Mouse (Mus musculus): Measurements from ENCODE around the gene Snx12. TPM values are rescaled to one million over a fixed set of nuclear protein-coding genes. Genes with fewer than 3 reads are reported as not detected.
A peak's percentile ranks its signal among the peaks of the same experiment; 100 is the strongest.

Gene Snx12
- polyA plus RNA-seq, 1 experiment from 2014 or later: 42.9 TPM

GRCm38 (mm10) chrX:101222796-101223162 is 416 bp upstream of the Snx12 start:
- peak overlapping the region; percentile 39 for H3K9ac ChIP-seq (replicated peaks)

GRCm38 (mm10) chrX:101189285-101189684 is 33.1 kb downstream of the Snx12 start:
- no peaks in the 10 kb centered on the region for H3K4me1 ChIP-seq
- no peak overlapping the region for H3K9ac ChIP-seq (replicated peaks)
- H3K4me2 ChIP-seq (replicated peaks): no peak overlapping the region
- H3K36me3 ChIP-seq: no peaks in the 10 kb centered on the region
- 85% methylated on average over 3 of the region's 3 CpGs for WGBS
- ATAC-seq (replicated peaks): no peak
- no peak overlapping the region for H3K27ac ChIP-seq (replicated peaks)
- no peaks in the 10 kb centered on the region for H3K9me3 ChIP-seq
- no peak overlapping the region for H3K4me3 ChIP-seq
- no peaks in the 10 kb centered on the region for H3K27me3 ChIP-seq

More at GRCm38 (mm10) chrX:101222796-101223162, 416 bp upstream of the Snx12 start:
- no peaks in the 10 kb centered on the region for H3K27me3 ChIP-seq
- H3K4me2 ChIP-seq (replicated peaks): peak overlapping the region; percentile 44
- peak overlapping the region; percentile 77 for H3K27ac ChIP-seq (replicated peaks)
- H3K4me1 ChIP-seq: peaks cover 9% of the 10 kb centered on the region; the same call in 1 of the 2 replicates
- H3K36me3 ChIP-seq: no peaks in the 10 kb centered on the region
- WGBS: 29% methylated on average over 7 of the region's 7 CpGs
- H3K4me3 ChIP-seq: peak overlapping the region; percentile 59
- H3K9me3 ChIP-seq: no peaks in the 10 kb centered on the region
- ATAC-seq (replicated peaks): no peak

GRCm38 (mm10) chrX:101187647-101188046 is 34.7 kb downstream of the Snx12 start:
- no peak for ATAC-seq (replicated peaks)
- H3K4me2 ChIP-seq (replicated peaks): no peak overlapping the region
- no peaks in the 10 kb centered on the region for H3K36me3 ChIP-seq
- H3K9me3 ChIP-seq: no peaks in the 10 kb centered on the region
- H3K27me3 ChIP-seq: no peaks in the 10 kb centered on the region
- H3K4me3 ChIP-seq: no peak overlapping the region
- H3K9ac ChIP-seq (replicated peaks): no peak overlapping the region
- H3K4me1 ChIP-seq: no peaks in the 10 kb centered on the region
- 88% methylated on average over 1 of the region's 1 CpGs for WGBS
- H3K27ac ChIP-seq (replicated peaks): no peak overlapping the region

- Histone ChIP-seq H3K27me3 (no peaks in the 10 kb centered on the region), H3K9me3 (no peaks in the 10 kb centered on the region), H3K27ac (replicated peaks) (no peak overlapping the region), H3K4me1 (no peaks in the 10 kb centered on the region), H3K36me3 (no peaks in the 10 kb centered on the region), H3K9ac (replicated peaks) (no peak overlapping the region), H3K4me2 (replicated peaks) (no peak overlapping the region), H3K4me3 (no peak overlapping the region)
- WGBS: 95% methylated on average over 1 of the region's 1 CpGs
- ATAC-seq (replicated peaks): no peak
Measured at GRCm38 (mm10) chrX:101173388-101173787, 49.0 kb downstream of the Snx12 start.

- Histone ChIP-seq H3K9ac (replicated peaks) (no peak overlapping the region), H3K4me1 (no peaks in the 10 kb centered on the region), H3K4me3 (no peak overlapping the region), H3K27me3 (no peaks in the 10 kb centered on the region), H3K36me3 (no peaks in the 10 kb centered on the region), H3K27ac (replicated peaks) (no peak overlapping the region), H3K9me3 (no peaks in the 10 kb centered on the region), H3K4me2 (replicated peaks) (no peak overlapping the region)
- ATAC-seq (replicated peaks): no peak
- 87% methylated on average over 2 of the region's 2 CpGs for WGBS
Measured at GRCm38 (mm10) chrX:101168425-101168824, 53.9 kb downstream of the Snx12 start.

- 78% methylated on average over 2 of the region's 2 CpGs for WGBS
- H3K9me3 ChIP-seq: no peaks in the 10 kb centered on the region
- H3K27ac ChIP-seq (replicated peaks): no peak overlapping the region
- no peak overlapping the region for H3K4me3 ChIP-seq
- H3K4me1 ChIP-seq: no peaks in the 10 kb centered on the region
- H3K36me3 ChIP-seq: no peaks in the 10 kb centered on the region
- H3K27me3 ChIP-seq: no peaks in the 10 kb centered on the region
- no peak overlapping the region for H3K4me2 ChIP-seq (replicated peaks)
- ATAC-seq (replicated peaks): no peak
- no peak overlapping the region for H3K9ac ChIP-seq (replicated peaks)
Measured at GRCm38 (mm10) chrX:101163739-101164138, 58.6 kb downstream of the Snx12 start.

GRCm38 (mm10) chrX:101163278-101163677 is 59.1 kb downstream of the Snx12 start:
- Histone ChIP-seq H3K36me3 (no peaks in the 10 kb centered on the region), H3K9ac (replicated peaks) (no peak overlapping the region), H3K4me1 (no peaks in the 10 kb centered on the region), H3K9me3 (no peaks in the 10 kb centered on the region), H3K27ac (replicated peaks) (no peak overlapping the region), H3K4me2 (replicated peaks) (no peak overlapping the region), H3K27me3 (no peaks in the 10 kb centered on the region), H3K4me3 (no peak overlapping the region)
- WGBS: 85% methylated on average over 3 of the region's 3 CpGs
- ATAC-seq (replicated peaks): no peak

- ATAC-seq (replicated peaks): no peak
- Histone ChIP-seq H3K9ac (replicated peaks) (no peak overlapping the region), H3K4me2 (replicated peaks) (no peak overlapping the region), H3K27ac (replicated peaks) (no peak overlapping the region), H3K9me3 (no peaks in the 10 kb centered on the region), H3K4me1 (no peaks in the 10 kb centered on the region), H3K27me3 (no peaks in the 10 kb centered on the region), H3K36me3 (no peaks in the 10 kb centered on the region), H3K4me3 (no peak overlapping the region)
- 95% methylated on average over 3 of the region's 3 CpGs for whole genome bisulfite sequencing
Measured at GRCm38 (mm10) chrX:101162532-101162931, 59.8 kb downstream of the Snx12 start.

- Histone ChIP-seq H3K4me2 (replicated peaks) (no peak overlapping the region), H3K9ac (replicated peaks) (no peak overlapping the region), H3K27me3 (no peaks in the 10 kb centered on the region), H3K9me3 (no peaks in the 10 kb centered on the region), H3K27ac (replicated peaks) (no peak overlapping the region), H3K4me3 (no peak overlapping the region), H3K4me1 (no peaks in the 10 kb centered on the region), H3K36me3 (no peaks in the 10 kb centered on the region)
- 95% methylated on average over 2 of the region's 2 CpGs for WGBS
- ATAC-seq (replicated peaks): no peak
Measured at GRCm38 (mm10) chrX:101157488-101157887, 64.9 kb downstream of the Snx12 start.

GRCm38 (mm10) chrX:101156369-101156768 is 66.0 kb downstream of the Snx12 start:
- ATAC-seq (replicated peaks): no peak
- 29% methylated on average over 5 of the region's 5 CpGs for WGBS
- no peaks in the 10 kb centered on the region for H3K4me1 ChIP-seq

GRCm38 (mm10) chrX:101147506-101147905 is 74.9 kb downstream of the Snx12 start:
- Histone ChIP-seq H3K4me3 (no peak overlapping the region), H3K9ac (replicated peaks) (no peak overlapping the region), H3K27me3 (no peaks in the 10 kb centered on the region), H3K9me3 (no peaks in the 10 kb centered on the region), H3K4me1 (no peaks in the 10 kb centered on the region), H3K27ac (replicated peaks) (no peak overlapping the region), H3K4me2 (replicated peaks) (no peak overlapping the region), H3K36me3 (no peaks in the 10 kb centered on the region)
- 77% methylated on average over 5 of the region's 5 CpGs for WGBS
- ATAC-seq (replicated peaks): no peak

More at GRCm38 (mm10) chrX:101156369-101156768, 66.0 kb downstream of the Snx12 start:
- Histone ChIP-seq H3K9me3 (no peaks in the 10 kb centered on the region), H3K4me2 (replicated peaks) (no peak overlapping the region), H3K9ac (replicated peaks) (no peak overlapping the region), H3K27me3 (no peaks in the 10 kb centered on the region), H3K4me3 (no peak overlapping the region), H3K27ac (replicated peaks) (no peak overlapping the region), H3K36me3 (no peaks in the 10 kb centered on the region)

- Histone ChIP-seq H3K4me2 (replicated peaks) (peak overlapping the region; percentile 26; the same call in 1 of the 2 replicates), H3K4me1 (no peaks in the 10 kb centered on the region), H3K9ac (replicated peaks) (no peak overlapping the region), H3K9me3 (no peaks in the 10 kb centered on the region), H3K27ac (replicated peaks) (peak overlapping the region; percentile 35; the same call in 1 of the 2 replicates), H3K4me3 (peak overlapping the region; percentile 17; the same call in 1 of the 2 replicates), H3K36me3 (no peaks in the 10 kb centered on the region), H3K27me3 (no peaks in the 10 kb centered on the region)
- 36% methylated on average over 12 of the region's 12 CpGs for WGBS
- ATAC-seq (replicated peaks): peak; percentile 72
Measured at GRCm38 (mm10) chrX:101131992-101132791, 90.2 kb downstream of the Snx12 start.

GRCm38 (mm10) chrX:101131001-101131400 is 91.4 kb downstream of the Snx12 start:
- ATAC-seq (replicated peaks): 0 out of 2 replicates have a peak, but pooled peaks have one; percentile 51
- WGBS: 25% methylated on average over 7 of the region's 7 CpGs
- Histone ChIP-seq H3K36me3 (no peaks in the 10 kb centered on the region), H3K4me1 (no peaks in the 10 kb centered on the region), H3K4me3 (no peak overlapping the region), H3K9ac (replicated peaks) (no peak overlapping the region), H3K9me3 (no peaks in the 10 kb centered on the region), H3K27me3 (no peaks in the 10 kb centered on the region), H3K27ac (replicated peaks) (no peak overlapping the region), H3K4me2 (replicated peaks) (no peak overlapping the region)

Data from forebrain, embryonic 15.5 days (tissue).